Mouse (Mus musculus) left cerebral cortex, adult 9 months (tissue): Measurements from ENCODE around the gene Ndufaf8.
A peak's percentile ranks its signal among the peaks of the same experiment; 100 is the strongest.

Experiments used
- DNase-seq, 2 experiments: peaks; one replicate each; pipeline ENCODE4 v3.0.0; 2022; ENCODE audit warnings: low spot score in 2 of 2

Ndufaf8 gene

GRCm38 (mm10) chr11:120134148-120134547, 35.4 kb downstream of the Ndufaf8 start:
- DNase-seq, result no peak

GRCm38 (mm10) chr11:120134847-120135530, 36.3 kb downstream of the Ndufaf8 start:
- DNase-seq, result no peak

GRCm38 (mm10) chr11:120136195-120136594, 37.5 kb downstream of the Ndufaf8 start:
- DNase-seq, result no peak

DNA sequence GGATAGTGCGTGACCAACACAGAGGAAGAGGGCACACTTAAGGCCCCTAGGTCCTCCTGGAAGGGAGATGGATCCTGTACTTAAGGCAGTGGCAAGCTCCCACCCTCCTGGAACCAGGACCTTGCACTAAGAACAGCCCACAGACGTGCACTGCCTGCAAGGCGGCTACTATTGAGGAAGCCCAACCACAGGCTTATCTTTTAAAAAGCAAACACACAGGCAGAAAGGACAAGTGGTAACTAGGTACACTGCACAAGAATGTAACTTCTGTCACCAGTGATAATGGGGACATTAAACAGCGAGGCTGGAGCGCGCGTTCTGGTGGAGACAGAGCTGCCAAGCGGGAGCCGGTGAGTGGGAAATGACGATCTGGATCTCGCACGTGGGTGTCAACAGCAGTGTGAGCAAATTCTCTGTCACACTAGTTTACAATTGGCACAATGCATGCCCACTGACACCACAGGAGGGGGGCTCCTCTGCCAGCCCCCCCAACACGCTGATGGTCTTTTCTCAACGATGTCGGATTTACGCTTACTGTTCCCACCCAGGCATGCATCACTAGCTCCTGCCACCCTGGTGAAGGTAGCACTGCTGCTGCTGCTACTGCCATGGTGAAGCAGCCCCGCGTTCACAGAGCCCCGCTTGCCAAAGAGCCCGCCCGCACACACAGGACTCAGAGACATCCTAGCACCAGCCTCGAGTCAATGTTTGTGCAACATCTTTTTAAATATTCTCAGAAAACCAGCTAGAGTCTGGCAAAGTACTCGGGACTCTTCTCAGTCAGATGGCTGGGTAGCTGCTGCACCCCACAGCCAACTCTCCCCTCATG, 38.3 kb downstream of the Ndufaf8 start:
- peak in 1 of 2 experiments; percentile 82 for DNase-seq

GRCm38 (mm10) chr11:120137625-120138004, 38.9 kb downstream of the Ndufaf8 start:
- DNase-seq, result no peak

GRCm38 (mm10) chr11:120139309-120139731, 40.6 kb downstream of the Ndufaf8 start:
- peak in 1 of 2 experiments; percentile 34 for DNase-seq

DNA sequence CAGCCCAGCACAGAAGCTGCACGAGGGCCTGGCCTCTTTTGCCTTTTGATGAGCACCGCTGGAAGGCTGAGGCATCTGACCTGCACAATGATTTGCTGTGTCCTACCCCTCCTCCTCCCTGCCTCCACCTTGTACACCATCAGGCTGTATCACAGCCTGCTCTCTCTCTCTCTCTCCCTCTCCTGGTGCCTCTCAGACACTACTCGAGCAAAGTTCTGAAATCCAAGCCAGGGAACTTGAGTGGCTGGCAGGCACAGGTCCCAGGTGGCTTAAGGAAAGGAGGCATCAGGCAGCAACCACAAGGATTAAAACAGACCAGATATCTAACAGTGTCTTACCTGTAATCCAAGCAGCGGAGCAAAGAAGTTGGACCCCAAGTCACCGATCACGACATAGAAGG, 41.5 kb downstream of the Ndufaf8 start:
- DNase-seq, result no peak

GRCm38 (mm10) chr11:120142601-120143051, 43.9 kb downstream of the Ndufaf8 start:
- peak in 1 of 2 experiments; percentile 43 for DNase-seq

DNA sequence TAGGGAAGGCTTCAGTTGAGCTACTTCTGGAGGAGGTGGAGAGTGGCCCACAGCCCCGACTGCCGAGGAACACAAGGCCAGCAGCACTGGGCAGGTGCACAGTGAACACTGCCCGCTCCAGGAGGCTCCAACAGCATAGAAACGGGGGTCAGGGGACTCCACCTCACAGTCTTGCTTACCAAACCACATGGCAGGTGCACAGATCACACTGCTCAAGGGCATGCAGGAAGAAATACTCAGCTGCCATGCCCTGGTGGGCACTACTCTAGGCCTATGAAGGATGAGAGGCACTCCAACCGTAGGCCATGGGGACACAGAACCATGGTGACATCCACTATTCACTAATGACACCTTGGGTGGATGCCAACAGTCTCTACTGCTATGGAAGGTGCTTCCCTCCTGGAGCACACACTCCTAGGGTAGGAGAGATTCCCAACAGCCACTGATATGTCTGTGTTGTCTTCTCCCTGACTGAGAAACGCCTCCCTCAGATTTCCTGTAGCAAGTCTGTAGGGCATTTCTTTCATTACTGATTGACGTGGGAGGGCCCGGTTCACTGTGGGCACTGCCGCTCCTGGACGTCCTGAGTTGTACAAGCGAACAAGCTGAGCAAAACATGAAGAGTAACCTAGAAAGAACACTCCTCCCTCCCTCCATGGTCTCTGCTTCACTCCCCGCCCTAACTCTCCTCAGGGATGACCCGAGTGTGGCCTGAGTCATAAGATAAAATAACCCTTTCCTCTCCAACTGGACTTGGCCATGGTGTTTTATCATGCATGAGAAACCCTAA, 45.2 kb downstream of the Ndufaf8 start:
- DNase-seq, result no peak

DNA sequence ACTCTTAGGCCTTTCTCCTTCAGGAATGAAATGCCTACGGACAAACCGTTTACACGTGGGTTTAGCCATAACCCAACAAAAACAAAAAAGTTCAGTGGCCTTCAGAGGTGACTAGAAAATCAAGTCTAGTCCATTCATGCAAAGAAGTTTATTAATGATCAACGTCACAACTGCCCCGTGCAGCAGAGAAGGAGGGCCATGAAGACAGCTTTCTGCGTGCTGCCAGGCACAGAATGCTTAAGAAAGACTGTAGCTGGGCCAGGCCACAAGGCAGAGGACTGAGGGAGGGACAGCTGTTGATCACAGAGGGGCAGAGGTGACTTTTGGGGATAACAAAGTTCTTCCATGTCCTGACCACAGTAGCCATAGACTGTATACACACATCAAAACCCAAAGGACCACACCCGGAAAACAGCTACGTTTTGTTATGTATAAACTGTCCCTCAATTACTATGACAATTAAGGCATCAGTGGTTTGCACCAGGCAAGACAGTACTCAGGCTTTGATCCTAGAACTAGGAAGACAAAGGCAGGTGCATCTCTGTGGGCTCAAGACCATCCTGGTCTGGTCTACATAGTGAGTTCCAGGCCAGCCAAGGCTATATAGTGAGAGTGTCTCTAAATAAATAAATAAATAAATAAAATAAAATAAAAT, 49.6 kb downstream of the Ndufaf8 start:
- DNase-seq, result no peak

DNA sequence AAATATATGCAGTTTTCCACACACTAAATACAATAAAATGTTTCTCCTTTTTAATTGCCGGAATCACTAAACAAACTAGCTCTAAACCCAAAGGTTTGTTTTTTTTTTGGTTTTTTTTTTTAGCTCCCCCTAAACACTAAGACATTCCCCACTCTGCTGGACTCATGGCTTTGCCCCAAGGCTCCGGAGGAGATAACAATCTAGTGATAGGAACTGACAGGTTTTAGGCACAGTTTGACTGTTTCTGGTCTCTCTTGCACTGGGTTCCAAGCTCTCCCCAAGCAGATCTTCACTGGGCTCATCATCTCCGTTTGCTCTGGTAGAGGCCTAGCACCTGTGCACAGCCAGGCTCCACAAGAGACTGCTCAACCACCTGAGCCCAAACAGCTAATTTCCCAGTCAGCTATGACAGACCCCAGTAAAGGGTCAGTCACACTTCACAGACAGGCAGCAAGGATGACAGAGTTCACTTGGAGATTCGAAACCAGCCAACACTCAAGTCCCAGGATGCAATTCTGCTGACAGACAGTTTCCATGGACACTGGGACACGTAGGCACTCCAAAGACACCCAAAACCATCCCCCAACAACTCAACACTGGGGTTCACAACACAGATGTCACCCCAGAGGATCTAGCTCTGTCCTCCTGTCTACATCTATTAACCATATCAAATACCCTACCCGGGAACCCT, 50.9 kb downstream of the Ndufaf8 start:
- no peak for DNase-seq
